ENCODE assay signal across 9 mouse cellular contexts in genomic region chr4:49285340-49286196, GRCm38 (mm10).
DNase-seq lines count a peak whose midpoint lies in the region; ATAC-seq lines count a peak whose summit lies in the region.
"Had no signal": no experiment of that assay in that cellular context is flagged by ENCODE, and none has a peak within 500 bp of the region (broad histone marks: within the 10 kb centered on the region; RNA-seq: fewer than 3 reads in every experiment).

No protein-coding gene starts in this region.

- H3K4me2 ChIP-seq in hindbrain, embryonic 14.5 days (replicated peaks), result peak overlapping the region; percentile 13; the same call in 1 of the 2 replicates
- H3K4me2 ChIP-seq in intestine, embryonic 16.5 days (ENCODE audit: low read depth, low read length), result no peak overlapping the region
- H3K4me2 ChIP-seq: heart, embryonic 13.5 days had no signal

- H3K9me3 ChIP-seq in hindbrain, embryonic 14.5 days (ENCODE audit: control insufficient read depth, low read length), result no peaks in the 10 kb centered on the region
- H3K9me3 ChIP-seq in intestine, embryonic 16.5 days (ENCODE audit: control insufficient read depth, low read length), result no peaks in the 10 kb centered on the region

- peaks cover 15% of the 10 kb centered on the region; the same call in 1 of the 2 replicates for H3K4me1 ChIP-seq in hindbrain, embryonic 14.5 days (replicated peaks; ENCODE audit: control insufficient read depth, insufficient read depth, low read length)
- H3K4me1 ChIP-seq in intestine, embryonic 16.5 days (ENCODE audit: control insufficient read depth, insufficient read depth, low read length), result no peaks in the 10 kb centered on the region
- H3K4me1 ChIP-seq: heart, embryonic 13.5 days had no signal

- peak overlapping the region; percentile 76 for H3K27ac ChIP-seq in hindbrain, embryonic 14.5 days
- no peak overlapping the region for H3K27ac ChIP-seq in intestine, embryonic 16.5 days (ENCODE audit: low read length)
- H3K27ac ChIP-seq: heart, embryonic 13.5 days had no signal

- no peaks in the 10 kb centered on the region for H3K36me3 ChIP-seq in hindbrain, embryonic 14.5 days (replicated peaks; ENCODE audit: control insufficient read depth, insufficient read depth)
- no peaks in the 10 kb centered on the region for H3K36me3 ChIP-seq in intestine, embryonic 16.5 days (ENCODE audit: control insufficient read depth, insufficient read depth, low read length)
- H3K36me3 ChIP-seq: heart, embryonic 13.5 days had no signal

- H3K4me3 ChIP-seq in hindbrain, embryonic 14.5 days (replicated peaks; ENCODE audit: low read length), result no peak overlapping the region
- H3K4me3 ChIP-seq in intestine, embryonic 16.5 days (ENCODE audit: low read length), result no peak overlapping the region
- H3K4me3 ChIP-seq: heart, embryonic 13.5 days had no signal

- peak; percentile 68; the same call in 1 of the 2 replicates for ATAC-seq in hindbrain, embryonic 14.5 days (ENCODE audit: low FRiP score)
- peak; percentile 50; the same call in 1 of the 2 replicates for ATAC-seq in neutrophil, adult 5-6 weeks (ENCODE audit: extremely low read depth, insufficient number of reproducible peaks, low FRiP score, poor library complexity, severe bottlenecking)
- ATAC-seq in intestine, embryonic 16.5 days, result no peak

- H3K27me3 ChIP-seq in hindbrain, embryonic 14.5 days (ENCODE audit: control insufficient read depth, insufficient read depth, low read length), result no peaks in the 10 kb centered on the region
- no peaks in the 10 kb centered on the region for H3K27me3 ChIP-seq in intestine, embryonic 16.5 days (replicated peaks; ENCODE audit: control insufficient read depth, insufficient read depth, low read length)
- H3K27me3 ChIP-seq: heart, embryonic 13.5 days had no signal

- WGBS in hindbrain, embryonic 14.5 days, result 54% methylated on average over 15 of the region's 15 CpGs
- 62% methylated on average over 15 of the region's 15 CpGs for WGBS in intestine, embryonic 16.5 days

- DNase-seq in gastrocnemius, postnatal 25 days, result peak; percentile 5
- no peak for DNase-seq in gastrocnemius, postnatal 10 days
- DNase-seq in lung, postnatal 10 days, result peak; percentile 12
- DNase-seq in lung, postnatal 36 days, result no peak
- peak; percentile 56 for DNase-seq in hindbrain, embryonic 14.5 days (ENCODE audit: low spot score)
- DNase-seq in urinary bladder, postnatal 10 days (ENCODE audit: low spot score), result no peak

- H3K9ac ChIP-seq in hindbrain, embryonic 14.5 days, result no peak overlapping the region
- H3K9ac ChIP-seq in intestine, embryonic 16.5 days (ENCODE audit: low read depth, low read length), result no peak overlapping the region
- H3K9ac ChIP-seq: heart, embryonic 13.5 days had no signal

Comparison
In these comparisons a context has a peak if more than half of its experiments do, and no peak if none do; other contexts are left out.
1. DNase-seq: peak in gastrocnemius, postnatal 25 days (single experiment), lung, postnatal 10 days (single experiment) and hindbrain, embryonic 14.5 days (single experiment); none in gastrocnemius, postnatal 10 days (single experiment), lung, postnatal 36 days (single experiment) and urinary bladder, postnatal 10 days (single experiment).